Mouse (Mus musculus): ENCODE data around the gene Trabd2b.

Gene Trabd2b

GRCm38 (mm10) chr4:114442186-114442585 lies 35.7 kb downstream of the Trabd2b start:
- no peak for DNase-seq (ENCODE audit: low read depth in 1 of 2, low spot score in 2 of 2)

DNA sequence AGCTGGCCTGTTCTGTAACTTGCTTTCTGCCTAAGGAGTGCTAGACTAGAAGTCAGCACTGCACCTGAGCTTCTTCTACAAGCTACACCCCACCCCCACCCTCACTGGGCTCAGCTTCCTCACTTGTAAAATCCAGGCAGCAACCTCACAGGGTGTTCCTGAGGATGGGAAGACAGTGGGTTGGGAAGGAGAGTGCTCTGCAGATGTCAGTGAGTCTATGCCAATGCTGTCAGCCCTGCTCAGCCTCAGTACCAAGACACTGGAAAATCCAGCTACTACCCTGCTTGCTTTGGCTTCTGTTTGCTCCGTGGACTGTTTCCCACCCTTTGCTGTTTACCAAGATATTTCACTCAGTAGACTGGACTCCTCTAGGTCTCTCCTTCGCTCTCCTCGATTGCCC lies 36.1 kb downstream of the Trabd2b start:
- DNase-seq (ENCODE audit: low read depth in 1 of 2, low spot score in 2 of 2), result no peak

- DNase-seq (ENCODE audit: low read depth in 1 of 2, low spot score in 2 of 2), result no peak
These were observed 42.0 kb downstream of the Trabd2b start for GRCm38 (mm10) chr4:114448393-114449052.

GRCm38 (mm10) chr4:114453101-114453500 lies 46.6 kb downstream of the Trabd2b start:
- no peak for DNase-seq (ENCODE audit: low read depth in 1 of 2, low spot score in 2 of 2)

- no peak for DNase-seq (ENCODE audit: low read depth in 1 of 2, low spot score in 2 of 2)
These were observed 47.5 kb downstream of the Trabd2b start for GRCm38 (mm10) chr4:114454016-114454415.

DNA sequence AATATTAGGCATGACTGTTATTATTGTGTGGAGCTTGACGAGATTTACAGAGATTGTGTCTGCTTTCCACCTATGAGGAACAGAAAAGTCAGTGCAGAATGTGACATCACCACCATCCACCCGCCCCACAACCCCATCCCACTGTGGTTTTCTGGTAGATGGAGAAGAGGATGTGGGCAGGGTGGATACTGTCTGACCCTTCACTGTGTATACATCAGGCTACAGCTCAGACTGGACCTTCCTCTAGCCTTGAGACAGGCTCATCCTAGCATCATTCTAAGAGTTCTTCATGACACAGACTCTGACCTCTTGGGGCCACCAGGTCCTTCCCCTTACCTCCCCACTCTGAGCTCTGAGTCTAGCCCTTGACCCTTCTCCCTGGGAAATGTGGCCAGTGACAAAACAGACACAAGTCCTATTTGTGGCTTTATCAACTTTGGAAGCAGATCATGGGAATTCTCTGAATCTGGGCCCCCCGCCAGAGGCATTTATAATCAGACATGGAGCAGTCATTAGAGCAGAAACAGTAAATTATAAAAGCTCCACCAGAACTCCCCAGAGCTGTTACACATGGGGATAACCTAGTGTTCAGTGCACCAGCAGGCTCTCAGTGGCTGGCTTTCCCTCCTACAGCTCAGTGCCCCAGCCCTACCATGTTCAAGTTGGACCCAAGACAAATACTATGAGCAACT lies 48.1 kb downstream of the Trabd2b start:
- DNase-seq (ENCODE audit: low read depth in 1 of 2, low spot score in 2 of 2), result no peak

DNA sequence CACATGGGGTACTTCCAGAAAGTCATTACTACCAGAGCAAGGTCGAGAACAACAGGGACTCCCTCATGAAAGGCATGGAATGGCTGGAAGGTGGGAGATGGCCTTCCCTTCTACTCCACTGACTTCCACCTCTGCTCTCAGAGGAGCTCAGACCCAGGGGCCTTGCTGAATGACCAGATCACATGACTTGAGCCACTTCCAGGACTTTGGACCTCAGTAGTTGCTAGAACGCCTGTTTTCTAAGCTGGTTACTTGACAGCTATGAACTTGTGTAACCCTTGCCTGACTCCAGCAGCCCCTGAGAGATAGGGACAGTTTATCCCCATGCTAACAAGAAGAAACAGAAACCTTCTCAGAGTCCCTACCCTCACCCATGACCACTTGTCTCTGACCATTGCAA lies 50.6 kb downstream of the Trabd2b start:
- DNase-seq (ENCODE audit: low read depth in 1 of 2, low spot score in 2 of 2), result no peak

DNA sequence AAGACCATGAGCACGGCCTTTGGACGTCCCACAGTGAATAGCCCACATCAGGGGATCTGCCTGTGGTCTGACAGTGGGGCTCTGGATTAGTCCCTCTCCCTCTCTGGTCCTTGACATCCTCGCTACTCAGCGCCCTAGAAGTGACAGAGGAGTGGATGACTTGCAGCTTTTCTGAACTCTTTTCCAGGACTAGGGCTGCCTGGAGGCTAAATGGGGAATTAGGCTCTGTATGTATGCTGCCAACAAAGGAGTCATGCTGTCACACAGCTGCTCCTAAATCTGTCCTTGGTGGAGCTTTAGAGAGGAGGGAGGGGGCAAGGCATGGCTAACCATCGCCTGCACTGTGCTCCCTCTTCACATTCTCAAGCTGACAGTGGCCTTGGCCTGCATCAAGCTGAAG lies 53.1 kb downstream of the Trabd2b start:
- DNase-seq (ENCODE audit: low read depth in 1 of 2, low spot score in 2 of 2), result no peak

- DNase-seq (ENCODE audit: low read depth in 1 of 2, low spot score in 2 of 2), result no peak
These were observed 53.9 kb downstream of the Trabd2b start for GRCm38 (mm10) chr4:114460401-114460800.

- DNase-seq (ENCODE audit: low read depth in 1 of 2, low spot score in 2 of 2), result no peak
These were observed 54.6 kb downstream of the Trabd2b start for GRCm38 (mm10) chr4:114461093-114461492.

DNA sequence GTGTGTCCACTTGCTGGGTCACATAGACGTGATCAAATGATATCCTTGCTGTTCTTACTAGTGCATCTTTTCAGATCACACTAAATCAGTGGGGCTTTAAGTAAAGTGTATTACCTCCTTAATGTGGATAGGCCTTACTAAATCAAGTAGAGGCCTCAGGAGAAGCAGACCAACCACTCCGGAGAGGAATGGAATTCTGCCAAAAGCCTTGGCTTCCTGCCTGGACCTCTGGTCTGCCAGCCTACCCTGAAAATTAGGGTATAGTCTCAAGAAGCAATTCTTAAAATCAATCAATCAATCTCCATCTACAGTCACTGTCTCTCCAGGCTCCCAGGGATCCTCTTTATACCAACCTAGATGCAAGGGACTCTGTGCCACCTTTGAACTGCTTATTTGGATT lies 59.1 kb downstream of the Trabd2b start:
- DNase-seq (ENCODE audit: low read depth in 1 of 2, low spot score in 2 of 2), result no peak

GRCm38 (mm10) chr4:114467371-114468094 lies 61.0 kb downstream of the Trabd2b start:
- no peak for DNase-seq (ENCODE audit: low read depth in 1 of 2, low spot score in 2 of 2)

DNA sequence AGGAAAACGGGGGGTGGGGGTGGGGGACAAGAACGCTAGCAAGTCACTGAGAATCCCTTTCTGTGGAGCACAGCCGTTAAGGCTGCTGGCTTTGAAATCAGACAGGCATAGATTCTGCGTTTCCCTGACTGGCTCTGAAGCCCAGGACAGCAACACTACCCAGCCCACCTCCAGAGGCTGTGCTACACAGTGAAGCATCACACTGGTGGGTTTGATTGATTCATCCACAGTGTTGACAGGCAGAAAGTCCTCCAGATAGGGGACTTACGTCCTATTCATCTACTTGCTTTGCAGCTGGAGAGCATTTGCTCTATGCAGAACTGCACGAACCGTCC lies 61.5 kb downstream of the Trabd2b start:
- no peak for DNase-seq (ENCODE audit: low read depth in 1 of 2, low spot score in 2 of 2)

DNA sequence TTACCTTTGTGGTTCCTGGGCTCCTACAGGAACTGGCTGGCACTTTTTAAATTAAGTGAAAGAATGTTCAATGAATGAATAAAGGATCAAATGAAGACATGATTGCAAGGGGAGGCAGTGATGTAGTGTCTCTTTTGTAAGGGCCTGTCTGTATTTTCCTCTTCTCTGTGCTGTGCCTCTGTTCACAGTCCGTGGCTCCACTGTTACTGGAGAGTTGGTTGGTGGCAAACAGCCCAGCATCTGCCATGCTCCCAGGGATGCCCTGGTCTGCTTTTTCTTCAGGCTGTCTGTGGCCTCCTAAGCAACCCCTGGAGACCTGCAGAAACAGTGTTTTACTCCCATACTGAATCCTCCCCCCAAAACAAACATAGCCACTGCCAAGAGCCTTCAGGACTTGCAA lies 63.4 kb downstream of the Trabd2b start:
- DNase-seq (ENCODE audit: low read depth in 1 of 2, low spot score in 2 of 2), result no peak

DNA sequence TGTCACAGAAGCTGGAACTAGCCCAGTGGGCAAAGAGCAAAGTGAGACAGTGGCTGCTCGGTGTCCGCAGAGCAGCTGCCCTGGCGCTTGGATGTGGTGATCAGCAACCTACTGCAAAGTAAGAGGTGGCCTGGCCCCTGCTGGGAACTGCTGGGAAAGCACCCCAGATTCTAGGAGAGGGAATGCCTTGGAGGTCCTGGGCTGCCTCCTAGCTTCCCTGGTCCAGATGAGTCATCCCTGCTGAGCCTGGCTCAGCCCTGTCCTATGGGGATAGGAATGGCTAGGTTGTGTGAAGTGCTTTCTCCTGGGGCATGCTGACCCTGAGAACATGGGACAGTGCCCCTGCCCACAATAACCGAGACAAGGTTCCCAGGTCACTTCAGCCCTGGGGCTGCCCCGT lies 65.6 kb downstream of the Trabd2b start:
- no peak for DNase-seq (ENCODE audit: low read depth in 1 of 2, low spot score in 2 of 2)

GRCm38 (mm10) chr4:114476316-114476715 lies 69.8 kb downstream of the Trabd2b start:
- no peak for DNase-seq (ENCODE audit: low read depth in 1 of 2, low spot score in 2 of 2)

DNA sequence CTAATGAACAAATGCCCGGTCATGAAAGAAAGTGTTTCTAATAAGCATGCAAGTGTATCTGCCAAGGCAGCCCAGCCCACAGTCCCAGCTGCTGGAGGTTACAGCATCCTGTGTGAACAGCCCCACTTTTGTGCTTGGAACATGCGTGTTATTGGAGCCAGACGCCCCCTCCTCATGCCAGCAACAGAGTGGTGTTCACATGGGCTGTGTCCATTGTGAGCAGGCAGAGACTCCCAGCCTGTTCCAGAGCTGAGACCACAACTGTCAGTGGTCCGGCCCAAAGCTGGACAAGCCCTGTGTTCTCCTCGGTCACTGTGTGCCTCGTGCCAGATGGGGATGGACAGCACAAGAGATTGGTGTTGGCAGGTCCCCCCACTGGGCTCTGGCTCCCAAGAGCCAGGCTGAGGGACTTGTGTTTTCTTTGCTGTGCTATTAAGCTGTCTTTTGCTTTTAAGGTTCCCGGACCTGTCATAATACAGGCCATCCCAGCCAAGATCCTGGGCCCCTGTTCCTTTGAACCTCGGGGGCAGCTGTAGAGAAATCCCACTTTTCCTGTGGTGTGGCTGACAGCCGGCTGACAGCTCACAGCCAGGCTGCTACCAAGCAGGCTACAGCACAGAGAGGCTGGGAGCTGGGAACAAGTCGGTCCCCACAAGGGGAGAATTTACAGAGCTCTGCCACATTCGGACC lies 70.7 kb downstream of the Trabd2b start:
- DNase-seq (ENCODE audit: low read depth in 1 of 2, low spot score in 2 of 2), result no peak

DNA sequence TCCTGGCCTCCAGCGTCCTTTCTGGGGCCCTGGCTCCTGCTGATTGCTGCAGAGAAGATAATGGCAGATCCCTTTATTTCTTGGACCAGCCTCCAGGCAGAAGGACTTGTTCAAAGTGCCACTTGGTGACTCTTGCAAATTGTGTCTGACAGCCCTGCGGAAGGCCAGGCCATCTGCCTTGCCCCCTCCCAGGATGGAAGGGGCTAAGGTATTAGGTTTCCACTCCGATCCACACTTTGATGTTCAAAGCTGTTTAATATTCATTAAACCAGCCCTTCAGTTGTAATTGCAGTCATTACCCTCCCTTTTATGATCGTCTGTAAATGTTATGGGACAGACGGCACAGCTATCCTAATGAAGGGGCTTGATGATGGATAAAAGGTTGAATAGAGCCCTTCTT lies 75.0 kb downstream of the Trabd2b start:
- DNase-seq (ENCODE audit: low read depth in 1 of 2, low spot score in 2 of 2), result no peak

- DNase-seq (ENCODE audit: low read depth in 1 of 2, low spot score in 2 of 2), result no peak
These were observed 77.6 kb downstream of the Trabd2b start for GRCm38 (mm10) chr4:114484173-114484572.

- DNase-seq (ENCODE audit: low read depth in 1 of 2, low spot score in 2 of 2), result no peak
These were observed 79.5 kb downstream of the Trabd2b start for GRCm38 (mm10) chr4:114485996-114486395.

GRCm38 (mm10) chr4:114486885-114487531 lies 80.5 kb downstream of the Trabd2b start:
- DNase-seq (ENCODE audit: low read depth in 1 of 2, low spot score in 2 of 2), result no peak
